25 mouse cellular contexts compared by ENCODE assay signal in genomic region chr7:130766411-130767170, GRCm38 (mm10). TPM values are rescaled to one million over a fixed set of nuclear protein-coding genes. Genes with fewer than 3 reads are reported as not detected.
DNase-seq lines count a peak whose midpoint lies in the region; ATAC-seq and TF ChIP-seq lines count a peak whose summit lies in the region.
"Had no signal": no experiment of that assay in that cellular context is flagged by ENCODE, and none has a peak within 500 bp of the region (broad histone marks: within the 10 kb centered on the region; RNA-seq: fewer than 3 reads in every experiment).

No protein-coding gene starts in this region.

- no peak overlapping the region; a peak in 1 of 4 replicates for H3K27ac ChIP-seq in heart, embryonic 14.5 days (replicated peaks in 1 of 2; ENCODE audit: control insufficient read depth in 1 of 2, insufficient read depth in 1 of 2, low read depth in 2 of 2, low read length in 2 of 2)
- H3K27ac ChIP-seq in testis, adult 2 months (ENCODE audit: control insufficient read depth, insufficient read depth, low read depth, low read length) = no peak overlapping the region
- H3K27ac ChIP-seq: forebrain, embryonic 15.5 days; hindbrain, postnatal 0 days; limb, embryonic 13.5 days; liver, embryonic 15.5 days had no signal

- TF ChIP-seq POLR2A in testis, adult 2 months (IDR thresholded peaks at IDR 0.05; ENCODE audit: control insufficient read depth, low read depth, low read length) = no peak

- H3K4me1 ChIP-seq in heart, embryonic 14.5 days (ENCODE audit: control insufficient read depth in 2 of 2, insufficient read depth in 2 of 2, low read length in 2 of 2) = peaks cover 6 to 8% of the 10 kb centered on the region in 2 experiments
- no peaks in the 10 kb centered on the region for H3K4me1 ChIP-seq in testis, adult 2 months (ENCODE audit: control insufficient read depth, insufficient read depth, low read length)
- H3K4me1 ChIP-seq: liver, embryonic 15.5 days had no signal

- peaks cover 30% of the 10 kb centered on the region for H3K36me3 ChIP-seq in heart, embryonic 14.5 days (ENCODE audit: control insufficient read depth, insufficient read depth, low read length)
- H3K36me3 ChIP-seq in testis, adult 2 months (ENCODE audit: control insufficient read depth, insufficient read depth, low read length) = no peaks in the 10 kb centered on the region
- H3K36me3 ChIP-seq: G1E; liver, embryonic 15.5 days had no signal

- no peaks in the 10 kb centered on the region for H3K9me3 ChIP-seq in heart, embryonic 14.5 days (ENCODE audit: control insufficient read depth, low read length)
- H3K9me3 ChIP-seq: forebrain, embryonic 15.5 days; limb, embryonic 13.5 days; liver, embryonic 15.5 days had no signal

- no peaks in the 10 kb centered on the region for H3K27me3 ChIP-seq in heart, embryonic 14.5 days (ENCODE audit: control insufficient read depth, insufficient read depth, low read length)
- H3K27me3 ChIP-seq in testis, adult 2 months (ENCODE audit: control insufficient read depth, insufficient read depth, low read length) = no peaks in the 10 kb centered on the region
- H3K27me3 ChIP-seq: forebrain, embryonic 15.5 days; limb, embryonic 13.5 days; liver, embryonic 15.5 days had no signal

- DNase-seq in cerebellum, postnatal 14 days = peak; percentile 53 to 54
- DNase-seq in cerebellum, adult 9-10 months = no peak
- DNase-seq in heart, adult 18-20 months = no peak
- no peak for DNase-seq in testis, postnatal 10 days (ENCODE audit: low spot score)
- DNase-seq in layer of hippocampus, adult 11-12 months (ENCODE audit: low spot score) = no peak
- DNase-seq: B cell, adult 2 months; kidney, adult 8-10 months; kidney, postnatal 25 days; layer of hippocampus, adult 9-11 months; lung, postnatal 36 days; right cerebral cortex, adult 18-20 months; thymus, adult 18-20 months had no signal

- peak overlapping the region in 1 of 2 experiments; percentile 16; a peak in 2 of 4 replicates for H3K4me3 ChIP-seq in heart, embryonic 14.5 days (ENCODE audit: control insufficient read depth in 1 of 2, insufficient read depth in 1 of 2, low read depth in 1 of 2, low read length in 2 of 2)
- peak overlapping the region; percentile 6; the same call in 1 of the 2 replicates for H3K4me3 ChIP-seq in testis, adult 2 months (ENCODE audit: control insufficient read depth, low read depth, low read length)
- H3K4me3 ChIP-seq: erythroblast, embryonic 14.5 days; forebrain, embryonic 15.5 days; limb, embryonic 13.5 days; liver, embryonic 15.5 days had no signal

- no peak for TF ChIP-seq CTCF in testis, adult 2 months (IDR thresholded peaks at IDR 0.05; ENCODE audit: control insufficient read depth, insufficient read depth, insufficient replicate concordance, low read depth, low read length)

- WGBS in heart, embryonic 14.5 days = 58% methylated on average over 30 of the region's 30 CpGs

- peak overlapping the region; percentile 14; the same call in 1 of the 2 replicates for H3K9ac ChIP-seq in heart, embryonic 14.5 days (ENCODE audit: low read length)
- H3K9ac ChIP-seq: forebrain, embryonic 15.5 days; limb, embryonic 13.5 days; liver, embryonic 15.5 days had no signal

- ATAC-seq in heart, embryonic 14.5 days (ENCODE audit: insufficient number of reproducible peaks, insufficient read depth, low FRiP score, low read depth) = no peak
- ATAC-seq: forebrain, embryonic 15.5 days; hindbrain, postnatal 0 days had no signal

- H3K4me2 ChIP-seq in heart, embryonic 14.5 days (ENCODE audit: low read length) = peak overlapping the region; percentile 39
- H3K4me2 ChIP-seq: forebrain, embryonic 15.5 days; limb, embryonic 13.5 days; liver, embryonic 15.5 days had no signal

RNA-seq across cellular contexts. Expression of gene Btbd16, which starts 7.3 kb away (rescaled TPM):
- polyA plus RNA-seq in heart, embryonic 14.5 days (2014; fragmentation: Nextera tagmentation; extraction: Ambion mirVana) = not detected in 2 replicates
- total RNA-seq in heart, adult 18-20 months (2021) = under 1 TPM in 1 of 2 experiments, not detected in 1; 0.36 TPM
- polyA plus RNA-seq in testis, adult 2 months (2012; rRNA removed) = 254 and 255 TPM in 2 replicates
- total RNA-seq: adrenal gland, adult 18-20 months; gastrocnemius, adult 18-20 months; hindbrain, postnatal 0 days had no signal
- polyA plus RNA-seq: brain, embryonic 14.5 days; embryonic facial prominence, embryonic 11.5 days; erythroblast, embryonic 14.5 days; forebrain, embryonic 15.5 days; G1E; liver, embryonic 15.5 days; neural tube, embryonic 11.5 days had no signal

Comparison
In these comparisons a context has a peak if more than half of its experiments do, and no peak if none do; other contexts are left out.
1. DNase-seq: peak in cerebellum, postnatal 14 days (2 of 2); none in cerebellum, adult 9-10 months (single experiment), heart, adult 18-20 months (0 of 2), testis, postnatal 10 days (single experiment) and layer of hippocampus, adult 11-12 months (single experiment).
2. RNA of gene Btbd16, which starts 7.3 kb away (polyA plus RNA-seq): 254 to 255 TPM in testis, adult 2 months; not detected in heart, embryonic 14.5 days; every median in the first group is over 100 times any median in the second.